Mouse (Mus musculus) layer of hippocampus, adult 18-20 months (tissue): ENCODE data around the gene Zfp422. TPM values are rescaled to one million over a fixed set of nuclear protein-coding genes. Genes with fewer than 3 reads are reported as not detected.
"Not testable (repeated sequence)": the region's sequence is repeated elsewhere in the genome, so short reads cannot be mapped to it uniquely, and the experiment has no call there.

Experiments used
- DNase-seq, 2 experiments: peaks; one replicate each; pipeline ENCODE4 v3.0.0; 2022; ENCODE audit warnings: low spot score in 2 of 2
- microRNA-seq, 2 experiments: library from miRNA; unstranded; fragments of <30 nt; microRNA quantifications; one replicate each; pipeline ENCODE4 v1.2.0; 2021
- total RNA-seq, 2 experiments: library from RNA; stranded (reverse); gene quantifications; 2 replicates each; pipeline ENCODE4 v1.2.3; 2021

Zfp422 gene
- total RNA-seq, 2 experiments from 2014 or later = 20.5 to 24.6 TPM

DNA sequence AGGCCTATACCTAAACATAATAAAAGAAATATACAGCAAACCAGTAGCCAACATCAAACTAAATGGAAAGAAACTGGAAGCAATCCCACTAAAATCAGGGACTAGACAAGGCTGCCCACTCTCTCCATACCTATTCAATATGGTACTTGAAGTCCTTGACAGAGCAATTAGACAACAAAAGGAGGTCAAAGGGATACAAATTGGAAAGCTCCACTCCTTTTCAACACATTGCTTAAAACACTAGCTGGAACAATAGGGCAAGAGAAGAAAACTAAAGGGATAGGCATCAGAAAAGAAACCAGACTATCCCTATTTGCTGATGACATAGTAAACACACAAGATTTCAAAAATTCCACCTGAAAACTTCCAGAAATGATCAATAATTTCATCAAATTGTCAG lies 27.8 kb downstream of the Zfp422 start:
- not testable (repeated sequence) for DNase-seq

DNA sequence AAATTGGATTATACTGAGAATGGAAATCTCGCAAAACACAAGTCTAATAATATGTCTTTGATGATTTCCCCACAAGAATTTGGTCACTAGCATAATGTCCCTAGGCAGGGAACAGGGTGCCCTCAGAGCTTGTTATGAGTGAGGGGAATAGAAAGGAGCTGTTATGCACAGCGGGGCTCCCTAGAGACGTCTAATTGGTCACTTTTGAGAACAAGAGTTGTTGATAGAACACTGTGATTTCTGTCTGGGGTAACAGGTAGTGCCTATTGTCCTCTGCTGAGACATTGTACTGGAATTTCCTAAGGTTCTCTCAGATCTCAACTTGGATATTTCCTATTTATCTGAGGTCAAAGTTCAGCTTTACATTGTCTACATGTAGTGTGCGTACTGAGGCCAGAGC lies 44.7 kb downstream of the Zfp422 start, which contains the start of gene Olfr215:
TSS of gene Olfr215 (minus strand) at position 101 of the 400 bp plus-strand sequence.
- no peak for DNase-seq

Small RNAs within 50 kb of the gene (microRNA-seq; reads per million reads assigned to microRNA genes)
- gene Mir7043 = 0 to 0.20 reads per million in 2 experiments

Other genes with a start within 250 kb of the Zfp422 start
- gene Alox5, start 167.8 kb downstream of the Zfp422 start, total RNA-seq = 1 to 10 TPM; 1.1 to 1.5 TPM
- not detected for gene Olfr211, start 139.9 kb downstream of the Zfp422 start, total RNA-seq
- gene Olfr212, start 122.5 kb downstream of the Zfp422 start, total RNA-seq = not detected
- gene Olfr213, start 90.5 kb downstream of the Zfp422 start, total RNA-seq = not detected
- 1 to 10 TPM; 2.6 to 3.2 TPM for gene Gm5580, start 77.9 kb downstream of the Zfp422 start, total RNA-seq
- gene Olfr214, start 74.8 kb downstream of the Zfp422 start, total RNA-seq = not detected
- not detected for gene Olfr215, start 44.8 kb downstream of the Zfp422 start, total RNA-seq
- 1 to 10 TPM; 2.4 to 3.0 TPM for gene Depp1, start 21.6 kb upstream of the Zfp422 start, total RNA-seq
- 1 to 10 TPM; 3.3 to 3.9 TPM for gene Rassf4, start 45.0 kb upstream of the Zfp422 start, total RNA-seq
- gene Tmem72, start 87.9 kb upstream of the Zfp422 start, total RNA-seq = under 1 TPM; 0.72 to 0.79 TPM